Mouse (Mus musculus) lung, postnatal 0 days (tissue): ENCODE measurements around the gene Fat3.

Experiments used
- CTCF ChIP-seq: IDR thresholded peaks from 2 replicates; pipeline ENCODE4 v1.5.1; 2016; ENCODE audit warnings: antibody characterized with exemption, mild to moderate bottlenecking
- EP300 ChIP-seq: IDR thresholded peaks from 2 replicates; pipeline ENCODE4 v1.6.1; 2016; ENCODE audit warnings: antibody characterized with exemption, mild to moderate bottlenecking, control low read depth

DNA sequence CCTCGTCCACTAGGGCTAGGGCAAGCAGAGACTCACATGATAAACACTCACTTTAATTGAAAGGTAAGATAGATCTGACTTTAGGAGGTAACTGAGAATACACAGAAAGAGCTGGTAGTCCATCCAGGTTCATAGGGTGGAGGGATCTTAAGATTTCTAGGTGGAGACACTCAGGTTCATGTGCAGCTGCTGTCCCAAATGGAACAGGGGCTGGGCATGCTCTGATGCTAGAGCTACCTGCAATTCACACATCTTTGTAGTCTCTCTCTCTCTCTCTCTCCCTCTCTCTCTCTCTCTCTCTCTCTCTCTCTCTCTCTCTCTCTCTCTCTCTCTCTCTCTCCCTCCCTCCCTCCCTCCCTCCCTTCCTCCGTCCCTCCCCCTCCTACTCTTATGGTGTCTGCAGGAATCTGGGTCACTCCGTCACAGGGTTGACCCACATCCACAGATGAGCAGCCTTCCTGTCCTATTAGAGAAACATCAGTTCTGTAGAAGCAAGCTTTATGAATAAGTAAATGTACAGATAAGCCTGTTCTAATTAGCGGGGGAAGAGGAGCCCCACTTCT lies 148.5 kb downstream of the Fat3 start:
- TF ChIP-seq CTCF, result no peak
- TF ChIP-seq EP300, result no peak
